Comparison of ENCODE assay signal across 20 mouse cellular contexts in genomic region chr6:144839383-144839782, GRCm38 (mm10). TPM values are rescaled to one million over a fixed set of nuclear protein-coding genes. Genes with fewer than 3 reads are reported as not detected.
"Had no signal": no experiment of that assay in that cellular context is flagged by ENCODE, and none has a peak within 500 bp of the region (broad histone marks: within the 10 kb centered on the region; RNA-seq: fewer than 3 reads in every experiment).

No protein-coding gene starts in this region.

- H3K9me3 ChIP-seq: kidney, embryonic 15.5 days; limb, embryonic 12.5 days; limb, embryonic 15.5 days; midbrain, embryonic 10.5 days had no signal

- H3K27ac ChIP-seq: kidney, embryonic 15.5 days; left cerebral cortex, adult 2 months; limb, embryonic 12.5 days; limb, embryonic 15.5 days; liver, embryonic 14.5 days; macrophage; midbrain, embryonic 10.5 days had no signal

- H3K9ac ChIP-seq: kidney, embryonic 15.5 days; limb, embryonic 12.5 days; limb, embryonic 15.5 days; liver, embryonic 14.5 days; liver, postnatal 0 days; lung, embryonic 14.5 days had no signal

- H3K4me3 ChIP-seq: kidney, embryonic 15.5 days; left cerebral cortex, adult 2 months; limb, embryonic 12.5 days; limb, embryonic 15.5 days; midbrain, embryonic 10.5 days had no signal

- H3K27me3 ChIP-seq: kidney, embryonic 15.5 days; limb, embryonic 12.5 days; limb, embryonic 15.5 days had no signal

- ATAC-seq: liver, postnatal 0 days; lung, postnatal 0 days had no signal

- H3K4me2 ChIP-seq: kidney, embryonic 15.5 days; limb, embryonic 12.5 days; limb, embryonic 15.5 days; liver, embryonic 11.5 days; lung, embryonic 14.5 days had no signal

- DNase-seq: kidney, adult 8-10 months; kidney, postnatal 10 days; kidney, postnatal 36 days; layer of hippocampus, postnatal 36 days; left cerebral cortex, postnatal 4 days; liver, postnatal 0 days; lung, embryonic 14.5 days; midbrain, embryonic 14.5 days; thymus, adult 2 months; thymus, postnatal 14 days; thymus, postnatal 4 days had no signal

- H3K36me3 ChIP-seq: kidney, embryonic 15.5 days; limb, embryonic 12.5 days; limb, embryonic 15.5 days; midbrain, embryonic 10.5 days had no signal

RNA-seq across cellular contexts. Expression of gene Sox5, which starts 57.6 kb away (rescaled TPM):
- polyA plus RNA-seq: macrophage had no signal
